Mouse (Mus musculus): ENCODE measurements around the gene Atxn10.

DNA sequence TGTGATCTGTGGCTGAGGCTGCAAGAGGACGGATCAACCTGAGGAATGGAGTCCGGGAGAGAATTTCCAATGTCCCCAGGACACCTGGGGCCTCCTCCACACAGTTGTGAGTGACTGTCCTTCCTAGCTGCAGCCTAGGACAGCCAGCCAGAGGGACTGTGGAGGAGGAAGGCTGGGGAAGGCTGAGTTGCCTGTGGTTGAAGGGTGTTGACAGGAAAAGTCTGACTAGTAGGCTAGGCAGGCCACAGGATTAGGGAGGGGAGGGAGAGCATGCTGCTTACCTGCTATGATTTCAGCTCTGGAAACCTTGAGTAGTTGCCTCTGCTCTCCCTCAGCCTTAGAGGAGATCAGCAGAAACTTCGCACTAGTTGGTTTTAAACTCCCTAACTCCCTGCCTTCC, 71.3 kb downstream of the Atxn10 start:
- TF ChIP-seq POLR2A (IDR thresholded peaks at IDR 0.05; ENCODE audit: borderline replicate concordance, control insufficient read depth, low read depth, low read length): no peak
- no peak for TF ChIP-seq CTCF (IDR thresholded peaks at IDR 0.05; ENCODE audit: control insufficient read depth, insufficient read depth, low read length)

Measured in bone marrow, adult 2 months (tissue).